8 mouse cellular contexts compared by ENCODE assay signal in genomic region chr11:101881604-101882071, GRCm38 (mm10). TPM values are rescaled to one million over a fixed set of nuclear protein-coding genes. Genes with fewer than 3 reads are reported as not detected.
DNase-seq lines count a peak whose midpoint lies in the region; ATAC-seq and TF ChIP-seq lines count a peak whose summit lies in the region.

No protein-coding gene starts in this region.

- TF ChIP-seq CTCF in left cerebral cortex, adult 2 months (IDR thresholded peaks at IDR 0.05): no peak
- TF ChIP-seq CTCF in heart, postnatal 0 days (IDR thresholded peaks at IDR 0.05; ENCODE audit: low read depth): no peak

- DNase-seq in left cerebral cortex, adult 2 months (ENCODE audit: extremely low spot score in 1 of 2, low spot score in 2 of 2): peak in 1 of 2 experiments; percentile 18
- DNase-seq in left cerebral cortex, adult 9 months (ENCODE audit: low spot score in 2 of 2): no peak
- DNase-seq in forebrain, embryonic 11.5 days (ENCODE audit: low spot score): peak; percentile 73
- DNase-seq in heart, postnatal 0 days (ENCODE audit: low spot score): peak; percentile 78
- DNase-seq in kidney, postnatal 10 days: peak; percentile 91
- peak; percentile 87 for DNase-seq in lung, postnatal 36 days
- no peak for DNase-seq in natural killer cell, adult 2 months (ENCODE audit: low spot score in 2 of 2)

- no peak overlapping the region; the same call in 1 of the 2 replicates for H3K27ac ChIP-seq in left cerebral cortex, adult 2 months
- no peak overlapping the region for H3K27ac ChIP-seq in forebrain, embryonic 11.5 days (ENCODE audit: low read depth, low read length)
- H3K27ac ChIP-seq in heart, postnatal 0 days (ENCODE audit: low read depth): peak overlapping the region; percentile 82
- H3K27ac ChIP-seq in stomach, embryonic 15.5 days: peak overlapping the region; percentile 83

- ATAC-seq in forebrain, embryonic 11.5 days (replicated peaks; ENCODE audit: low FRiP score): no peak
- ATAC-seq in heart, postnatal 0 days (ENCODE audit: insufficient read depth, low read depth): peak; percentile 80
- peak; percentile 67 for ATAC-seq in stomach, embryonic 15.5 days (ENCODE audit: insufficient read depth, low FRiP score, low read depth)

- WGBS in forebrain, embryonic 11.5 days: 4% methylated on average over 24 of the region's 24 CpGs
- 2% methylated on average over 24 of the region's 24 CpGs for WGBS in heart, postnatal 0 days
- WGBS in stomach, embryonic 15.5 days: 4% methylated on average over 24 of the region's 24 CpGs

- H3K27me3 ChIP-seq in forebrain, embryonic 11.5 days (ENCODE audit: control insufficient read depth, insufficient read depth, low read length): no peaks in the 10 kb centered on the region; the same call in 1 of the 2 replicates
- no peaks in the 10 kb centered on the region for H3K27me3 ChIP-seq in heart, postnatal 0 days (ENCODE audit: control insufficient read depth, insufficient read depth, low read length)
- H3K27me3 ChIP-seq in stomach, embryonic 15.5 days (replicated peaks): no peaks in the 10 kb centered on the region

- no peaks in the 10 kb centered on the region for H3K36me3 ChIP-seq in forebrain, embryonic 11.5 days (ENCODE audit: control insufficient read depth, insufficient read depth, low read length)
- no peaks in the 10 kb centered on the region for H3K36me3 ChIP-seq in heart, postnatal 0 days (replicated peaks; ENCODE audit: control insufficient read depth, insufficient read depth, low read length)
- H3K36me3 ChIP-seq in stomach, embryonic 15.5 days: no peaks in the 10 kb centered on the region

- intact Hi-C loops in left cerebral cortex, adult 2 months (cut with DNase I): no loop called here

- H3K4me2 ChIP-seq in forebrain, embryonic 11.5 days (ENCODE audit: low read depth, low read length, severe bottlenecking): peak overlapping the region; percentile 52
- peak overlapping the region; percentile 56 for H3K4me2 ChIP-seq in heart, postnatal 0 days (ENCODE audit: low read depth, low read length)
- H3K4me2 ChIP-seq in stomach, embryonic 15.5 days: peak overlapping the region; percentile 56

- H3K4me1 ChIP-seq in forebrain, embryonic 11.5 days (replicated peaks; ENCODE audit: control insufficient read depth, insufficient read depth, low read length): peaks cover 9% of the 10 kb centered on the region
- H3K4me1 ChIP-seq in heart, postnatal 0 days (ENCODE audit: control insufficient read depth, insufficient read depth): peaks cover 40% of the 10 kb centered on the region
- H3K4me1 ChIP-seq in stomach, embryonic 15.5 days: peaks cover 45% of the 10 kb centered on the region

- no peaks in the 10 kb centered on the region for H3K9me3 ChIP-seq in forebrain, embryonic 11.5 days (ENCODE audit: control insufficient read depth, low read length)
- H3K9me3 ChIP-seq in heart, postnatal 0 days (replicated peaks; ENCODE audit: control insufficient read depth, low read length): no peaks in the 10 kb centered on the region
- no peaks in the 10 kb centered on the region for H3K9me3 ChIP-seq in stomach, embryonic 15.5 days

- H3K4me3 ChIP-seq in left cerebral cortex, adult 2 months: peak overlapping the region; percentile 28; the same call in 1 of the 2 replicates
- H3K4me3 ChIP-seq in forebrain, embryonic 11.5 days (ENCODE audit: low read depth, low read length): peak overlapping the region; percentile 14; the same call in 1 of the 2 replicates
- H3K4me3 ChIP-seq in heart, postnatal 0 days (ENCODE audit: low read depth, low read length): peak overlapping the region; percentile 29
- H3K4me3 ChIP-seq in stomach, embryonic 15.5 days (replicated peaks): peak overlapping the region; percentile 14

- H3K9ac ChIP-seq in forebrain, embryonic 11.5 days (ENCODE audit: low read length): peak overlapping the region; percentile 48
- no peak overlapping the region; the same call in 1 of the 2 replicates for H3K9ac ChIP-seq in heart, postnatal 0 days (replicated peaks; ENCODE audit: low read depth, low read length)
- no peak overlapping the region for H3K9ac ChIP-seq in stomach, embryonic 15.5 days

- TF ChIP-seq EP300 in heart, postnatal 0 days (IDR thresholded peaks at IDR 0.05; ENCODE audit: low read depth): 0 out of 2 replicates have a peak, but pooled peaks have one; percentile 77

RNA-seq across cellular contexts. Expression of gene Meox1, which starts 12.5 kb away (rescaled TPM):
- under 1 TPM; 0.50 to 0.91 TPM for total RNA-seq in left cerebral cortex, adult 2 months (2021)
- polyA plus RNA-seq in forebrain, embryonic 11.5 days (2014; fragmentation: Nextera tagmentation; extraction: Ambion mirVana): 0.21 TPM in 1 of 2 replicates, not detected in the other
- 12.5 and 15.0 TPM in 2 replicates for total RNA-seq in heart, postnatal 0 days (2014; rRNA removed; ENCODE audit: low replicate concordance)
- 10.9 and 12.3 TPM in 2 replicates for polyA plus RNA-seq in heart, postnatal 0 days (2015; fragmentation: Nextera tagmentation; extraction: Ambion mirVana)
- polyA plus RNA-seq in stomach, embryonic 15.5 days (2015; fragmentation: Nextera tagmentation; extraction: Ambion mirVana): 5.0 and 5.3 TPM in 2 replicates

Comparison
In these comparisons a context has a peak if more than half of its experiments do, and no peak if none do; other contexts are left out.
1. DNase-seq: peak in forebrain, embryonic 11.5 days (single experiment), heart, postnatal 0 days (single experiment), kidney, postnatal 10 days (single experiment) and lung, postnatal 36 days (single experiment); none in left cerebral cortex, adult 9 months (0 of 2) and natural killer cell, adult 2 months (0 of 2).
2. H3K27ac ChIP-seq: peak in heart, postnatal 0 days (single experiment) and stomach, embryonic 15.5 days (single experiment); none in left cerebral cortex, adult 2 months (single experiment) and forebrain, embryonic 11.5 days (single experiment).
3. Peak in every context shown above with its lines, with median percentiles within 50 percentile points of each other: H3K4me3 ChIP-seq and H3K4me2 ChIP-seq.